Mouse (Mus musculus) neural tube, embryonic 12.5 days (tissue): ENCODE measurements around the gene Tardbp. TPM values are rescaled to one million over a fixed set of nuclear protein-coding genes. Genes with fewer than 3 reads are reported as not detected.
A peak's percentile ranks its signal among the peaks of the same experiment; 100 is the strongest.

Experiments used
- ATAC-seq: fragments of 200-750 bp; cut with Nextera tagmentation; 2 replicates; pipeline ENCODE4 v1.8.0; 2017; ENCODE audit warnings: low read depth, mild to moderate bottlenecking, moderate TSS enrichment, moderate library complexity; ENCODE audit not compliant: low FRiP score
- H3K27ac ChIP-seq: fragments of 300-500 bp; sonication (generic); 2 replicates; pipeline ENCODE4 v1.5.1; 2016
- H3K27me3 ChIP-seq: fragments of 300-500 bp; sonication (generic); replicated peaks from 2 replicates; pipeline ENCODE4 v1.6.1; 2016; ENCODE audit warnings: mild to moderate bottlenecking
- H3K36me3 ChIP-seq: fragments of 300-500 bp; sonication (generic); 2 replicates; pipeline ENCODE4 v1.6.1; 2016; ENCODE audit warnings: mild to moderate bottlenecking
- H3K4me1 ChIP-seq: fragments of 300-500 bp; sonication (generic); 2 replicates; pipeline ENCODE4 v1.6.1; 2016
- H3K4me2 ChIP-seq: fragments of 300-500 bp; sonication (generic); replicated peaks from 2 replicates; pipeline ENCODE4 v1.6.1; 2016; ENCODE audit warnings: mild to moderate bottlenecking
- H3K4me3 ChIP-seq: fragments of 300-500 bp; sonication (generic); 2 replicates; pipeline ENCODE4 v1.5.1; 2016
- H3K9ac ChIP-seq: fragments of 300-500 bp; sonication (generic); 2 replicates; pipeline ENCODE4 v1.6.1; 2016; ENCODE audit warnings: mild to moderate bottlenecking
- H3K9me3 ChIP-seq: fragments of 300-500 bp; sonication (generic); 2 replicates; pipeline ENCODE4 v1.6.1; 2016; ENCODE audit warnings: mild to moderate bottlenecking
- WGBS: fragments of 180-500 bp; shearing (Covaris S2); methylation state at CpG from one replicate; pipeline ENCODE4 v1.1.7; 2016; 5-methylcytosine and 5-hydroxymethylcytosine counted together
- polyA plus RNA-seq: library from polyadenylated mRNA; unstranded; fragments of >200 nt; fragmentation: Nextera tagmentation; extraction: Ambion mirVana; gene quantifications from 2 replicates; pipeline ENCODE4 v1.2.1, GENCODE M21; 2016

Gene Tardbp
- polyA plus RNA-seq = 323 and 327 TPM in 2 replicates

- Histone ChIP-seq H3K27me3 (no peaks in the 10 kb centered on the region), H3K9ac (peak within 1 kb of the TSS; percentile 100), H3K9me3 (no peaks in the 10 kb centered on the region), H3K36me3 (peaks cover 33% of the 10 kb centered on the region), H3K4me1 (peaks cover 12% of the 10 kb centered on the region), H3K4me2 (peak within 1 kb of the TSS; percentile 82), H3K4me3 (peak within 1 kb of the TSS; percentile 99), H3K27ac (peak within 1 kb of the TSS; percentile 91)
- under 1% methylated on average over 51 of the region's 51 CpGs for WGBS
- ATAC-seq = peak; percentile 94
Observed at GRCm38 (mm10) chr4:148626623-148627185, at the start of gene Tardbp. Tardbp (minus strand) TSS chr4:148627019.

DNA sequence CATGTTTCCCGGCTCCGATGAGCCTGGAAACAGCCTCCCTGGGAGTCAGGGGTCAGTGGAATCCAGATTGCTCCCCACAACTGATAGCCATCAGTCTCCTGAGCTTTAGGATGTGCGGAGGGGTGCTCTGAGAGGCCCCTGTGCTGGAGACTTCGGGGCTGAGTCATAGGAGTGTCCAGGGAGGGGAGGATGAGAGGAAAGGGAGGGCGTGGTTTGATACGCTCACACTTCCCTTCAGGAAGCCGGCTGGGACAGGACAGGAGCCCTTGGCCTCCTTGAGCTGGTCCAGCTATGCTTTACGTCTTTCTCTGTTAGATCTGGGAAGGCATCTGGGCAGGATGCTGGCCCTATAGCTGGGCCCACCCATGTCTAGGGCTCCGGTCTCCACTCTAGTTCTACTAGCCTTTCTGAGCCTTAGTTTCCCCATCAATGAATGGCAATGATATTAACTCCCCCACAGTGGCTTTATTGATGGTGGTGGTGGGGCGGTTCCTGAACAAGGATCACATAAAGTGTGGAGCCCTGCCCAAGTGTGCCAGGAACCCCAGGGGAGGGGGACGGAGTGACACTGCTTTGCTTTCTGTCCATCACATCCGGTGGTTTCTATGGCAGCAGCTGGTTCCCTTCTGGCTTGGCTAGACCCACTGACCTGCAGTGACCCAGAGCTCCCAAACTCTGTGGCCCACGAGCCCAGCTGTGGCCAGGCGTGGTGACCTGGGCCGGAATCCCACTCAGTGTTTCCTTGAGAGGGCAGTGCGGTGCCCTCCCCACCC, 49.6 kb upstream of the Tardbp start:
- H3K27me3 ChIP-seq = no peaks in the 10 kb centered on the region
- ATAC-seq = no peak
- H3K36me3 ChIP-seq = no peaks in the 10 kb centered on the region
- H3K9me3 ChIP-seq = no peaks in the 10 kb centered on the region
- no peak overlapping the region for H3K27ac ChIP-seq
- peak overlapping the region; percentile 23; the same call in 1 of the 2 replicates for H3K4me2 ChIP-seq
- no peak overlapping the region for H3K9ac ChIP-seq
- peaks cover 27% of the 10 kb centered on the region for H3K4me1 ChIP-seq
- WGBS = 47% methylated on average over 15 of the region's 16 CpGs
- no peak overlapping the region for H3K4me3 ChIP-seq

DNA sequence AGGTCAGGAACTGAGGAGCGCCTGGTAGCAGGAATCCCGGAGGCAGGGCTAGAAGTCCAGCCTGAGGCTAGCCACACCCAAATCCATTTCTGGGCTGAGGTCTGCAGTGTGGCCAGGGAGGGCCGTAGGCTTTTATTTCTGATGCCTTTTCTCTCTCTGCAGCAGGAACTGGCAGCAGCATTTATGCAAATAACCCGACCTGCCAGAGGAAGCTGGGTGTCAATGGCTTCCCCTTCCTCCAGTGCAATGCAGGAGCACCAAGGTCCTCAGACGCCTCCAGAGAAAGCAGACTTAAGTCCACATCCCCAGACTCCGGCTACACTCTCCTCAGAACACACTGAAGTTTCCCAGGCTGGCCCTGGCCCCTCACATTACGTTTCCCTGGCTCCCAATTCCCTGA, 48.2 kb upstream of the Tardbp start:
- no peaks in the 10 kb centered on the region for H3K36me3 ChIP-seq
- H3K4me3 ChIP-seq = no peak overlapping the region
- H3K4me1 ChIP-seq = peaks cover 27% of the 10 kb centered on the region
- no peak for ATAC-seq
- no peaks in the 10 kb centered on the region for H3K9me3 ChIP-seq
- WGBS = 48% methylated on average over 7 of the region's 7 CpGs
- no peak overlapping the region for H3K4me2 ChIP-seq
- no peak overlapping the region for H3K9ac ChIP-seq
- no peak overlapping the region for H3K27ac ChIP-seq
- H3K27me3 ChIP-seq = no peaks in the 10 kb centered on the region

- Histone ChIP-seq H3K4me3 (no peak overlapping the region), H3K9ac (no peak overlapping the region), H3K4me1 (peaks cover 16% of the 10 kb centered on the region), H3K27me3 (no peaks in the 10 kb centered on the region), H3K27ac (no peak overlapping the region), H3K9me3 (no peaks in the 10 kb centered on the region), H3K36me3 (no peaks in the 10 kb centered on the region), H3K4me2 (no peak overlapping the region)
- WGBS = 64% methylated on average over 16 of the region's 16 CpGs
- no peak for ATAC-seq
Observed at GRCm38 (mm10) chr4:148671230-148671947, 44.6 kb upstream of the Tardbp start.

- no peak for ATAC-seq
- Histone ChIP-seq H3K4me2 (no peak overlapping the region), H3K9ac (no peak overlapping the region), H3K36me3 (no peaks in the 10 kb centered on the region), H3K4me3 (no peak overlapping the region), H3K27me3 (peaks cover 9% of the 10 kb centered on the region), H3K27ac (no peak overlapping the region), H3K4me1 (peaks cover 16% of the 10 kb centered on the region; the same call in 1 of the 2 replicates), H3K9me3 (no peaks in the 10 kb centered on the region)
- WGBS = 90% methylated on average over 15 of the region's 15 CpGs
Observed at GRCm38 (mm10) chr4:148667006-148667755, 40.4 kb upstream of the Tardbp start.

GRCm38 (mm10) chr4:148664021-148664420, 37.2 kb upstream of the Tardbp start:
- Histone ChIP-seq H3K4me2 (no peak overlapping the region), H3K36me3 (no peaks in the 10 kb centered on the region), H3K9ac (no peak overlapping the region), H3K9me3 (no peaks in the 10 kb centered on the region), H3K27ac (no peak overlapping the region), H3K4me1 (peaks cover 21% of the 10 kb centered on the region; the same call in 1 of the 2 replicates), H3K4me3 (no peak overlapping the region), H3K27me3 (peaks cover 12% of the 10 kb centered on the region)
- 39% methylated on average over 6 of the region's 6 CpGs for WGBS
- ATAC-seq = 0 out of 2 replicates have a peak, but pooled peaks have one; percentile 27

DNA sequence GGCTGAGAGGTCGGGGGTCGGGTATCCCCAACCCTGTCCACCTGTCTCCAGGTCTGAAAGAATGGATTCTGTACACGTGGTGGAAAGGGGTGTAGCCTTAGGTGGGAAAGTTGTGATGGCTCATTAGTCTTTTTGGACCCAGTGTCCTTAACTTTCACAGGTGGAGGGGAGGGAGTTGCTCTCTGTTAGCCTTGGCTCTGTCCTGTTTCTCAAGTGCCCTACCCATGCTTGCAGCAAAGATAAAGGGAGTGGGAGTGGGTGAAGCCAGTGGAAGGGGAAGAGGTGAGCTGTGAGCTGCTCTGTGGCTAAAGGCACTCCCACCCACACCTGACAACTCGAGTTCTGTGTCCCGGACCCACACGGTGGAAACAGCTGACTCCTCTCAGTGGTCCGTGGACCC, 36.5 kb upstream of the Tardbp start:
- WGBS = 73% methylated on average over 7 of the region's 7 CpGs
- ATAC-seq = no peak

DNA sequence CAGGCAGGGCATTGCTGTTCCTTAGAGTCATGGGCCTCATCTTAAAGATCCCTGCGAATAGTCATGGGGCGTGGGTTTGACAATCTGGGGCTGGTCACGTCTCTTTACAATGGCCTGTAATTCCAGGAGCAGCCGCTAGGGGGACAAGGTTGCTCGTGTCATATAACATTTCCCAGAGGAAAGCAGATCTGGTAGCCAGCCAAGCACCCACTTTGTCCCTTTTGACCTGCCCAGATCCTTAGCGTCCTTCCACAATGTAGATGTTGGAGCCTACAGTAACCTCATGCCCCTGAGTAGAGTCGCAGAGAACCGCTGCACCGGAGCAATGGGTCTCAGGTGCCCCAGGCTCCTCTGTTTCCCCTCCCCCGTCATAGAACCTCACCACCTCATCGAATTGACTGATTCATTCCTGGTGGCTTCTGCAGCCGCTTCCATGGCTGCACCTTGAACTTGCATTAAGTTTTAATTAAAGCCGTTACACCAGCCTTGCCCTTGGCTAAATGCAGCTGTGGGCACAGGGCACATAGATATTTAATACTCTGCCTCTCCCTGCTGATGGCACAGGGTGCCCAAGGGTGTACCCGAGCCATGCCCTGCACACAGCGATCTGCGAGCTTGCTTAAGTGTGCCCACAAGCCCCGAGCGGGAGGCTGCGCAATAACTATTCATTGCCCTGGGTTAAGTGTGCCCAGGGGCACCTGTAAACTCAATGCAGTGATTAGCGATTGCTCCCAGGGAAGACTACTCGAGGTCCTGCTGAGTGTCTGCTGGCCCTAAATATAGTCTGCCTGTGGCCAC, 35.5 kb upstream of the Tardbp start:
- no peak overlapping the region for H3K27ac ChIP-seq
- peak overlapping the region; percentile 44 for H3K4me2 ChIP-seq
- peaks cover 24% of the 10 kb centered on the region; the same call in 1 of the 2 replicates for H3K4me1 ChIP-seq
- H3K9me3 ChIP-seq = no peaks in the 10 kb centered on the region
- peaks cover 12% of the 10 kb centered on the region for H3K27me3 ChIP-seq
- no peak overlapping the region for H3K4me3 ChIP-seq
- H3K9ac ChIP-seq = no peak overlapping the region
- no peaks in the 10 kb centered on the region for H3K36me3 ChIP-seq
- WGBS = 27% methylated on average over 21 of the region's 21 CpGs
- ATAC-seq = no peak

More for the DNA sequence above, 36.5 kb upstream of the Tardbp start:
- Histone ChIP-seq H3K9me3 (no peaks in the 10 kb centered on the region), H3K4me3 (no peak overlapping the region), H3K4me1 (peaks cover 21% of the 10 kb centered on the region; the same call in 1 of the 2 replicates), H3K9ac (no peak overlapping the region), H3K4me2 (no peak overlapping the region), H3K27me3 (peaks cover 12% of the 10 kb centered on the region), H3K27ac (no peak overlapping the region), H3K36me3 (no peaks in the 10 kb centered on the region)

DNA sequence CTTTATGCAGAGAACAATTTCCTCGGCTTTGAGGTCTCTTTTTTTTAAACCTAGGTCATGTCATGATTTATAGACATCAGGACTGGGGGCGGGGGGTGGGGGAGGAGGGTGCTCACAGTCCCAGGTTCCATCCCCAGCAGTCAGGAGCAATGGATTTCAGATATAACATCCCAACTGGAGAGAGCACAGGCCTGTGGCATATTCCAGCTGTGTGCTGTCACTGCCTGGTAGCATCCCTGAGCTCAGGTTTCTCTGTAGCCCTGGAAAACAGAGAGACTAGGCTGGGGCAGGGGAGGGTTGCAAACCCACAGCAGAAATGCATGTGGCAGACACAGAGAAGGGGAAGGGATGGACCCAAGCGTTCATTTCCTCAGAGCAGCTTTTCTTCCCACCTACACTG, 33.4 kb upstream of the Tardbp start:
- H3K27ac ChIP-seq = no peak overlapping the region
- H3K36me3 ChIP-seq = no peaks in the 10 kb centered on the region
- H3K4me3 ChIP-seq = no peak overlapping the region
- peaks cover 12% of the 10 kb centered on the region for H3K27me3 ChIP-seq
- no peak for ATAC-seq
- no peak overlapping the region for H3K9ac ChIP-seq
- H3K4me2 ChIP-seq = no peak overlapping the region
- 40% methylated on average over 3 of the region's 3 CpGs for WGBS
- H3K9me3 ChIP-seq = no peaks in the 10 kb centered on the region
- peaks cover 31% of the 10 kb centered on the region for H3K4me1 ChIP-seq

- 91% methylated on average over 13 of the region's 13 CpGs for WGBS
- no peak for ATAC-seq
- H3K4me1 ChIP-seq = peaks cover 21% of the 10 kb centered on the region
Observed at GRCm38 (mm10) chr4:148657776-148658175, 31.0 kb upstream of the Tardbp start.

DNA sequence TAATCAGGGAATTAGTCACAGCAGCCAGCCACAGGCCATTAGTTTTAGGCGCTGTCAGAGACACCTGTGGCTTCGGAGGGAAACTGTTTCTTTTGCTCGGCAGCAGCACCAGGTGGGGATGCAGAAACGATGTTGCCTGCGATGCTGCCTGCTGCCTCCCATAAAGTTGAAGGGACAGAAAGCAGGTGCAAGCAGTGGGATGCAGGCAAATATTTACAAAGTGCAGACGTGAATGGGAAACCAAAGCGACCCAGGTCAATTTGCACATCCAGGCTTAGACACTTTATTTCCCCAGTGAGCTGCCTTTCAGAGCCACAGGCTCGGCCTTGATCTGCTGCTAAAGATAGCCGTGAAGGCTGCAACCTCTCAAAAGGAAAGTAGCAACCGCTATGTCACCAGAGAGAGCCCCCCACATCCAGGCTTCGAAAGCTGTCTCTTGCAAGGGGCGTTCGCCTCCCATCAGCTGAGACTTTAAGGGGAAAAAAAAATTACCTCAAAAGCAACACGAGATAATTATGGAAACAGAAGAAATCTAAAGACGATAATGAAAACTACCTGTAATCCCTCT, 30.0 kb upstream of the Tardbp start:
- ATAC-seq = no peak

More at GRCm38 (mm10) chr4:148657776-148658175, 31.0 kb upstream of the Tardbp start:
- no peak overlapping the region for H3K9ac ChIP-seq
- no peaks in the 10 kb centered on the region for H3K36me3 ChIP-seq
- no peak overlapping the region for H3K27ac ChIP-seq
- H3K4me3 ChIP-seq = no peak overlapping the region
- H3K9me3 ChIP-seq = no peaks in the 10 kb centered on the region
- no peak overlapping the region for H3K4me2 ChIP-seq
- 0 out of 2 replicates have a peak, but pooled peaks cover 3% of the 10 kb centered on the region for H3K27me3 ChIP-seq

More for the DNA sequence above, 30.0 kb upstream of the Tardbp start:
- no peaks in the 10 kb centered on the region for H3K9me3 ChIP-seq
- H3K4me2 ChIP-seq = no peak overlapping the region
- no peak overlapping the region for H3K4me3 ChIP-seq
- 35% methylated on average over 15 of the region's 15 CpGs for WGBS
- H3K9ac ChIP-seq = no peak overlapping the region
- H3K27ac ChIP-seq = no peak overlapping the region
- H3K27me3 ChIP-seq = 0 out of 2 replicates have a peak, but pooled peaks cover 3% of the 10 kb centered on the region
- H3K36me3 ChIP-seq = no peaks in the 10 kb centered on the region
- H3K4me1 ChIP-seq = peaks cover 11% of the 10 kb centered on the region
